Mouse (Mus musculus) small intestine, adult 2 months (tissue): ENCODE data around the gene Olfr472. TPM values are rescaled to one million over a fixed set of nuclear protein-coding genes. Genes with fewer than 3 reads are reported as not detected.
"Not testable (repeated sequence)": the region's sequence is repeated elsewhere in the genome, so short reads cannot be mapped to it uniquely, and the experiment has no call there.

Experiments
- H3K27ac ChIP-seq: fragments of 200-500 bp; 2 replicates; pipeline ENCODE4 v1.5.1; 2012; ENCODE audit warnings: low read depth, low read length, control low read depth, inconsistent platforms; ENCODE audit not compliant: insufficient read depth
- H3K27me3 ChIP-seq: fragments of 200-500 bp; 2 replicates; pipeline ENCODE4 v1.6.1; 2012; ENCODE audit warnings: mild to moderate bottlenecking, moderate library complexity, low read length, inconsistent platforms; ENCODE audit not compliant: control insufficient read depth, insufficient read depth
- H3K36me3 ChIP-seq: fragments of 200-500 bp; 2 replicates; pipeline ENCODE4 v1.6.1; 2012; ENCODE audit warnings: mild to moderate bottlenecking, low read length, control low read depth, inconsistent platforms; ENCODE audit not compliant: control insufficient read depth, insufficient read depth
- H3K4me1 ChIP-seq: fragments of 200-500 bp; 2 replicates; pipeline ENCODE4 v1.6.1; 2012; ENCODE audit warnings: low read length, inconsistent platforms, mixed read lengths; ENCODE audit not compliant: control insufficient read depth, insufficient read depth, insufficient read length
- H3K4me3 ChIP-seq: fragments of 200-500 bp; 2 replicates; pipeline ENCODE4 v1.5.1; 2012; ENCODE audit warnings: low read depth, mild to moderate bottlenecking, control low read depth, inconsistent platforms, low read length, moderate library complexity
- CTCF ChIP-seq: fragments of 200-500 bp; IDR thresholded peaks from 2 replicates; pipeline ENCODE4 v1.5.1; 2012; ENCODE audit warnings: low read depth, mild to moderate bottlenecking, control low read depth, inconsistent platforms, low read length, moderate library complexity, mixed read lengths; ENCODE audit not compliant: insufficient replicate concordance, insufficient read length; ENCODE audit errors: extremely low read depth
- POLR2A ChIP-seq: fragments of 200-500 bp; IDR thresholded peaks from 2 replicates; pipeline ENCODE4 v1.6.1; 2012; ENCODE audit warnings: low read depth, mild to moderate bottlenecking, control low read depth, inconsistent platforms, low read length, moderate library complexity
- WGBS: fragments of 180-500 bp; shearing (Covaris S2); methylation state at CpG from one replicate; pipeline ENCODE4 v1.1.7; 2018; 5-methylcytosine and 5-hydroxymethylcytosine counted together
- polyA plus RNA-seq: library from polyadenylated mRNA; depleted of rRNA; stranded (reverse); fragments of >200 nt; gene quantifications from 2 replicates; pipeline ENCODE4 v1.2.3, GENCODE M21; 2012; rRNA removed

Gene Olfr472
- polyA plus RNA-seq: not detected in 2 replicates

GRCm38 (mm10) chr7:107897602-107898001 is at the start of gene Olfr472:
TSS of gene Olfr472 (plus strand) at chr7:107897902.
- Histone ChIP-seq H3K4me3 (no peak within 1 kb of the TSS), H3K4me1 (no peaks in the 10 kb centered on the region), H3K27me3 (no peaks in the 10 kb centered on the region), H3K36me3 (no peaks in the 10 kb centered on the region), H3K27ac (no peak within 1 kb of the TSS)
- TF ChIP-seq CTCF: no peak
- no peak for TF ChIP-seq POLR2A

DNA sequence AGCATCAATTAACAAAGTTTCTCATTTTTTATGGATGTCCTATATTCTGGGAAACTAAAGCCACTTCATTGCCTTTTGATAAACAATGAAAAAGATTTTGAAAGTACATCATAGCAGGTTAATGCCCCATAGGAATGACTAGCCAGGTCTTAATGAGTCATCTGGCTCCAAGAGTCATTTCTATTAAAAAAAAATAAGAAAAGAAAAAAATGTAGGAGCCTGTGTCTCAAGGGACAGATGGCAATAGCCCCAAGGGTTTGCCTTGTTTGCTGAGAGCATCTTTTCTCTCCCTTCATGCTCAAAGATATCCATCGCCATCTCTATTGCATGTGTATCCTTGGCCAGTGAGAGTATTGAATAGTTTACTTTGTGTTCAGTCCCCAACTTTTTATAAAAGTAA is 32.4 kb downstream of the Olfr472 start, which contains the start of gene Olfr473:
Olfr473 (plus strand) TSS at position 301 of the 400 bp plus-strand sequence.
- H3K27ac ChIP-seq: no peak within 1 kb of the TSS
- TF ChIP-seq CTCF: no peak
- TF ChIP-seq POLR2A: no peak
- 88% methylated on average over 1 of the region's 1 CpGs for WGBS

DNA sequence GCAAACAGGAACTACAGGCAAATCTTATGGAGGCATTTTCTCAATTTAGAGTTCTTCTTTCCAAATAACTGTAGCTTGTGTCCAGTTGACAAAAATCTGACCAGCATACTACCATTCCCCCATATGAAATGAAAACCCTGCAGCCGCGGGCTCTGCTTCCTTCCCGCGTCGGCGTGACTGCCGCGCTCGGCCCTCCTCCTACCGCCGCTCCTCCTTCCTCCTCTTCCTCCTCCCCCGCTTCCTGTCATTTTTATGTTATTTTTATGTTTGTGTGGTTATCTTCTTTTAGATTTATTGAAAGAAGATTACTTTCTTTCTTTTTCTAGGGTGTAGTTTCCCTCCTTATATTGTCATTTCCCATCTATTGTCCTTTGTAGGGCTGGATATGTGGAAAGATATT is 54.8 kb downstream of the Olfr472 start:
- WGBS: 96% methylated on average over 12 of the region's 12 CpGs
- not testable (repeated sequence) for H3K36me3 ChIP-seq, H3K27me3 ChIP-seq, H3K4me1 ChIP-seq, H3K4me3 ChIP-seq, H3K27ac ChIP-seq

More for the DNA sequence above, 32.4 kb downstream of the Olfr472 start, which contains the start of gene Olfr473:
- H3K27me3 ChIP-seq: no peaks in the 10 kb centered on the region
- no peaks in the 10 kb centered on the region for H3K36me3 ChIP-seq
- no peak within 1 kb of the TSS for H3K4me3 ChIP-seq
- no peaks in the 10 kb centered on the region for H3K4me1 ChIP-seq

- Histone ChIP-seq H3K36me3 (no peaks in the 10 kb centered on the region), H3K4me1 (no peaks in the 10 kb centered on the region), H3K4me3 (no peak within 1 kb of the TSS), H3K27me3 (no peaks in the 10 kb centered on the region), H3K27ac (no peak within 1 kb of the TSS)
- no peak for TF ChIP-seq POLR2A
- no peak for TF ChIP-seq CTCF
- WGBS: 78% methylated on average over 1 of the region's 1 CpGs
Measured at GRCm38 (mm10) chr7:107954343-107954742, 56.6 kb downstream of the Olfr472 start, which contains the start of gene Olfr474. TSS of gene Olfr474 (plus strand) at chr7:107954643.

Other genes with a start within 250 kb of the Olfr472 start
- not detected in 2 replicates for gene Cyb5r2, start 139.9 kb upstream of the Olfr472 start, polyA plus RNA-seq
- not detected in 2 replicates for gene Ovch2, start 96.7 kb upstream of the Olfr472 start, polyA plus RNA-seq
- gene Olfr467, start 85.6 kb upstream of the Olfr472 start, polyA plus RNA-seq: not detected in 2 replicates
- gene Olfr469, start 72.4 kb upstream of the Olfr472 start, polyA plus RNA-seq: not detected in 2 replicates
- not detected in 2 replicates for gene Olfr470, start 50.4 kb upstream of the Olfr472 start, polyA plus RNA-seq
- gene Olfr473, start 32.5 kb downstream of the Olfr472 start, polyA plus RNA-seq: not detected in 2 replicates
- gene Olfr474, start 56.7 kb downstream of the Olfr472 start, polyA plus RNA-seq: not detected in 2 replicates
- not detected in 2 replicates for gene Olfr476, start 66.9 kb downstream of the Olfr472 start, polyA plus RNA-seq
- not detected in 2 replicates for gene Olfr477, start 88.8 kb downstream of the Olfr472 start, polyA plus RNA-seq
- not detected in 2 replicates for gene Olfr478, start 136.1 kb downstream of the Olfr472 start, polyA plus RNA-seq
- gene Olfr479, start 152.8 kb downstream of the Olfr472 start, polyA plus RNA-seq: not detected in 2 replicates
- not detected in 2 replicates for gene Olfr480, start 169.4 kb downstream of the Olfr472 start, polyA plus RNA-seq
- not detected in 2 replicates for gene Olfr481, start 182.0 kb downstream of the Olfr472 start, polyA plus RNA-seq
- gene Olfr482, start 199.7 kb downstream of the Olfr472 start, polyA plus RNA-seq: not detected in 2 replicates
- not detected in 2 replicates for gene Olfr483, start 202.9 kb downstream of the Olfr472 start, polyA plus RNA-seq
- gene Olfr484, start 229.5 kb downstream of the Olfr472 start, polyA plus RNA-seq: not detected in 2 replicates